Mouse (Mus musculus) ZHBTc4 (cell line): ENCODE measurements around the gene Esr1.
"Not testable (repeated sequence)": the region's sequence is repeated elsewhere in the genome, so short reads cannot be mapped to it uniquely, and the experiment has no call there.

Source experiments
- DNase-seq: peaks from one replicate; pipeline ENCODE4 v3.0.0-alpha.2; 2011; ENCODE audit warnings: low read depth, low spot score

The Esr1 gene

GRCm38 (mm10) chr10:4611386-4612155 is at the start of gene Esr1:
Esr1 (plus strand) TSS chr10:4611593.
- no peak for DNase-seq

DNA sequence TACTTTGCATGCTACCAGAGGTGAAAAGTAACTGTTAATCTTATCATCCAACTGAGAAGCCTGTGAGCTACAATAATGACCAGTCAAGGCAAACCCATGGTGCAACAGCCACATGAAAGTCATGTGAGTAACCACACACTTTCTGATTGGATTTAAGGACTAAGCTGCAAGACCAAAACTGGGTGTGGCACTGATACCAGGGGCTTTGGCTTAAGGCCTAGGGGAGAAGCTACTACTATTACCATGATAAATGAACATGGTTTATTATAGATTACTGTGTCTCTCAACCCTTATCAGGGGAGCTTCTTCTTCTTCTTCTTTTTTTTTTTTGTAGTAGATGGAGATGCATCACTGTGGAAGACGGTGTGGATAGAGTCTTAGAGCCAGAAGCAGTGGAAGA is 46.2 kb upstream of the Esr1 start:
- no peak for DNase-seq

DNA sequence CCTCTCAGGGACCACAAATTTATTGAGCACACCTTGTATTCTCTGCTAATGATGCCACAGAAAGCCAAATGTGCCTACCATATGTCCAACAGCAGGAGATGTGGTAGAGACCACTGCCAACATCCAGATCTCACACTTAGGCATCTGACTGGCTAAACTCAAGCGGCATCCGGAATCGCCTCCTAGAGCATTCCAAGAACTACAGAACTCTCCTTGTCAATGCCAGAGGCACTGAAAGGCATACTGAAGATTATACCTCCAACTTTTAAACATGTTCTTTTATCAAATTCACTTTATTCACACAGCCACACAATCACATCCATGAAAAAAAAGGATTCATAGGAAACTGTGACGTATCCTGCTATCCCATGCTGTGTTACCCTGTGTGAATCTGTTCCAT is 40.6 kb upstream of the Esr1 start:
- DNase-seq: no peak

DNA sequence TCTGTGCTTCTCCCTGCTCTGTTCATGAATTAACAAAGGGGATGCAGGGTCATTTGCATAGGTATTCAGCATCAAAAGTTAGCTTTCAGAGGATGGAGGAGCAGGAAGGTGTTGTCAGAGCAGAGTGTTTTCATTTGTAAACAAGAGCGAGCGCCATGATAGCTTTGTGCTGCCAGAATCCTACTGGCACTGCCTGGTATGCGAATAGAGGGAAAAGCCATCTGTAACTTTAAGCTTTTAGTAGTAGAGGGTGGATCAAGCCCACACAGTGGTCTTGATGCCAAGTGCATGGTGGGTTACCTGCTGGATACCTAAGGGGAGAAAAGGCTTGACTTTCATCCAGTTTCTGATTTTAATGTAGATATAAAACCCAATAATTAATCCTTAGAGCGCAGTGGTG is 40.1 kb upstream of the Esr1 start:
- DNase-seq: peak; percentile 9

DNA sequence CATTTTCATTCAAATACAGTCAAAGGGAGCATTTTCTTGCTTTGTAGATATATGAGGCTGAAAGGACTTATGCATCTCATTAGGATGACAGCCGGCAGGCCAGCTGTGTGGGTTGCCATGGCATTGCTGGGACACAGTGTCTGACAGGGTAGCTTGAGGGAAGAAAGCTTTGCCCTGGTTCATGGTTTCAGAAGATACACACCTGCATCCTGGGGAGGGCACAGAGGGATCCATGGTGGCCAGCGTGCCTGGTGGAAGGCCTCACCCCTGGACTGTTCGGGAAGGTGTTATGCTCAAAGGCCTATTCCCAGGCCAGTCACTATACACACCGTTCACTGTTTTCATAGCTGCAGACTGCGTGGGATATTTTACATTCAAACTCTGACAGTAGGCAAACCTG is 29.5 kb upstream of the Esr1 start:
- no peak for DNase-seq

- DNase-seq: peak; percentile 29
Observed at GRCm38 (mm10) chr10:4586691-4587090, 24.7 kb upstream of the Esr1 start.

- DNase-seq: no peak
Observed at GRCm38 (mm10) chr10:4589576-4589975, 21.8 kb upstream of the Esr1 start.

DNA sequence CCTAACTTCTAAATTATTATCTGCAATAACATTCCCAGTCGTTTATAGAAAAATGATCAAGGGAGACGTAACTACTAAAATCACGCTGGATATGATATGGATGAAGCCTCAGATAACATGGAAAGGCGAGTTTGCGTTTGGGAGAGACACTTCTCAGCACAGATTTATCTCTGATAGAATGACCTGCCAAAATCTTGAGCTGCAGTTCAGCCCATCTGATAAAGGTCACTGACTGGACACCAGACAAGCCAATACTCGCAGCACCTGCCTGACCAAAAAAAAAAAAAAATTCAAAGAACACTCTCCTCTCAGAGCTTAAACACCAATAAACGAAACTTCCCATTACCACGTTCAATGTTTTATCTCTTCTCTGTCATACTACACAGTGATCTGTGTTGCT is 20.4 kb upstream of the Esr1 start:
- no peak for DNase-seq

GRCm38 (mm10) chr10:4593828-4594227 is 17.6 kb upstream of the Esr1 start:
- peak; percentile 25 for DNase-seq

GRCm38 (mm10) chr10:4597211-4597610 is 14.2 kb upstream of the Esr1 start:
- no peak for DNase-seq

- DNase-seq: peak; percentile 70
Observed at GRCm38 (mm10) chr10:4598244-4598842, 13.1 kb upstream of the Esr1 start.

DNA sequence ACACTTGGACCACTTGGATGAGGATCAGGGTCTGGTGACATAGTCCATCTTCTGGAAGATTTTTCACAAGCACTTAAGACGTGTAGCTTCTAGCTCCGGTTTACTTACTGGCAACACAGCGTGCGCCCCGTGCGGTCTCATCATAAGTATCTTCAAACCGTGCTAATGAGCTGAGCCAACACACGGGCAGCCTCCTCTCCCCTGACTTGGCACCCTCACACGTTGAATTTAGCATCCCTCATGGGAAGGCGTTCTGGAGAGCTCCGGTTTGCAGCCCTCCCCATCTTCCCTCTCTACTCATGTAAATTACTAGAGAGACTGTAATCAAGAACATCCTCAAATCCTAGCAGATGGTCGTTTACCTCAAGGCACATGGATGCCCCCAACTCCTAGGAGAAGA is 12.5 kb upstream of the Esr1 start:
- DNase-seq: no peak

DNA sequence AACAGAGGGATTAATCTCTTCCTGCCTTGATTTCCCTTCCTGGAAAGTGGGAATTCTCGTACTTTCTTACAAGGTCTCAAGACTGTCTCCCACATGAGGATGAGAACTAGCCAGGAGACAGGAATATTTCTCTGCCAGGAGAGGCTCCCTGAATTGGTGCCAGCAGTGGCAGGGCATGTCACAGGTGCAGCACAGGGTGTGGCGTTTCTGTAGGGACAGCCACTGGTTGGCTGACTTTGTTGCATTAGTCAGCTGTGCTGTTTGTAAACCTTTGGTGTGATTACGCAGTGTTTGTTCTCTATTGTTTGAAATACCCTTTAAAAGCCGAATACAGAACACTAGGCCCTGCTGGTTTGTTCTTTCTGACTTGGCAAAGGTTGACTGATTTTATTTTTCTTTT is 11.8 kb upstream of the Esr1 start:
- no peak for DNase-seq

DNA sequence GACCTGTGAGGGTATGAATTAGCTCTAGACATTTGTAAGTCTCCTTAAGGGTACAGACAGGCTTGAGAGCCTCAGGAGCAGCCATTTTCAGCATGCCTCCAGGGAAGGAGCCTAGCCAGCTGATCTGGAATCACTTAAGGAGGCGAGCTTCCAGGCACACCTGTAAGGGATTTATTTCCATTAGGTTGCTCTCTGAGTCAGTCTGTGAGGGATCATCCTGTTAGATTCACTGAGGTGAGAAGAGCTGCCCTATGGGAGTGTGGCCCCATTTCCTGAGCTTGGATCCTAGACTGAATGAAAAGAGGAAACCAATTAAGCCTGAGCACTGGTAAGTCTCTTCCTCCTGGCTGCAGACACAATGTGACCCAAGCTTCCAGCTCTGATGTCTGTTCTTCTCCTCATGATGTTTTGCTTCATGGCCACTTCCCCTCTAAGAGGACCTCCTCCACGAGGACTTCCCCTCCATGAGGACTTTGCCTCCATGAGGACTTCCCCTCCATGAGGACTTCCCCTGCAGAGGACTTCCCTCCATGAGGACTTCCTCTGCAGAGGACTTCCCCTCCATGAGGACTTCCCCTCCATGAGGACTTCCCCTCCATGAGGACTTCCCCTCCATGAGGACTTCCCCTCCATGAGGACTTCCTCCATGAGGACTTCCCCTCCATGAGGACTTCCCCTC is 10.5 kb upstream of the Esr1 start:
- DNase-seq: no peak

- DNase-seq: not testable (repeated sequence)
Observed at GRCm38 (mm10) chr10:4601612-4602011, 9.8 kb upstream of the Esr1 start.

GRCm38 (mm10) chr10:4602466-4602865 is 8.9 kb upstream of the Esr1 start:
- DNase-seq: no peak

- DNase-seq: no peak
Observed at GRCm38 (mm10) chr10:4604527-4605209, 6.7 kb upstream of the Esr1 start.

GRCm38 (mm10) chr10:4610234-4610633 is 1.2 kb upstream of the Esr1 start:
- DNase-seq: no peak

GRCm38 (mm10) chr10:4612313-4613036 is 1.1 kb downstream of the Esr1 start:
- DNase-seq: no peak

DNA sequence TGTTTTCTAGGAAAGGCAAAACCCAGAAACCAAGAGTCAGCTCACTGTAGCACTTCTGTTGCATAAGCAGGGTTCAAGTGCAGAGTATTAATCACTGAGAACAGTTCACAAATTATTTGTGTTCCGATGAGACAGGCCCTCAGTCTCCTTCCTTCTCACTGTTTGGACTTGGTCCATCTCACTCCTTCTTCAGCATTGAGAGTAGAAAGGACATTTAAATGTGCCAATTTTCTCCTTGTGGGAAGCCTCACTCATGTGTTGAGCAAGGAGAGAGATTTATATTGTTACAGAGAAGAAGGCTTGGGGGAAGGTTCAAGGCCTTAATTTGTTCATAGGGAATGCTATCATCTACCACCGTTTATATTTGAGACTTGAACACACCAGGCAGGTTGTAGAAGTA is 6.6 kb downstream of the Esr1 start:
- DNase-seq: no peak

DNA sequence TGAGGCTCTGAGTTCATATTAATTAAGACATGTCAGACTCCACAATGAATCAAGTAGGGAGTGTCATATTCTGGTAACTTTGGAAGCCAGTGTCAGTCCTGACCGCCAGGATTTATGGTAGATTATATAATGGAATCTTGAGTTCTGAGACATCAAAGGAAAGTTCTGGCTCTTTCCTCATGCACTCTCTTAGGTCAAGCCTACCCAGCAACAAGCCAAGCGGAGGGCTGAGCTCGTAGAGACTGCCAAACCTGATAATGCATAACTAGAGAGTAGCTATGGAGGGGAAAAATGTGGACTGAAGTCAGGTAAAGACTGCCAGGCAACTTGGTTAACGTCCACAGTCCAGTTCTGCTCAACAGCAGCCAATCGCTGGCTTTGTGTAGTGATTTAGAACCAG is 7.3 kb downstream of the Esr1 start:
- DNase-seq: no peak

DNA sequence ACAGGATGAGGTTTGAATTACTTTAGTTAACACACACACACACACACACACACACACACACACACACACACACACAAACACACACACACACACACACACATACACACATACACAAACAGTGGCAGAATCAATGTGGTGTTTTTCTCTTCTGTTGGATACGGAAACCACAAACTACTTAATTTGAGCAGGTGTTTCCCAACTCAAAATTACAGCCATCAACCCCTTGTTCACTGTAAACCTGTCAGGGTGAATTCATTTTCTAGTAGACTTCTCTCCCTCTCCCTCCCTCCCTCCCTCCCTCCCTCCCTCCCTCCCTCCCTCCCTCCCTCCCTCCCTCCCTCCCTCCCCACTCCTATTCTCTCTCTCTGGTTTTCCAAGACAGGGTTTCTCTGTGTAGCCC is 8.0 kb downstream of the Esr1 start:
- not testable (repeated sequence) for DNase-seq
